Mouse (Mus musculus): ENCODE measurements around the gene Gm10642. TPM values are rescaled to one million over a fixed set of nuclear protein-coding genes. Genes with fewer than 3 reads are reported as not detected.
A peak's percentile ranks its signal among the peaks of the same experiment; 100 is the strongest.

The Gm10642 gene
- polyA plus RNA-seq, 1 experiment from 2014 or later = 0.48 TPM

- H3K27ac ChIP-seq (ENCODE audit: low read depth, low read length) = no peak overlapping the region
- 73% methylated on average over 2 of the region's 2 CpGs for WGBS
Observed at GRCm38 (mm10) chr9:70653875-70654274, 2.2 kb upstream of the Gm10642 start.

GRCm38 (mm10) chr9:70654496-70654895 is 1.6 kb upstream of the Gm10642 start:
- ATAC-seq (replicated peaks; ENCODE audit: low FRiP score) (no peak), DNase-seq (ENCODE audit: low spot score) (no peak)
- Histone ChIP-seq H3K27me3 (replicated peaks; ENCODE audit: control insufficient read depth, insufficient read depth, low read length) (no peaks in the 10 kb centered on the region), H3K4me2 (peak overlapping the region; percentile 94), H3K4me3 (ENCODE audit: low read depth, low read length) (peak overlapping the region; percentile 14; the same call in 1 of the 2 replicates), H3K4me1 (replicated peaks; ENCODE audit: control insufficient read depth, insufficient read depth, low read length) (peaks cover 8% of the 10 kb centered on the region), H3K9me3 (ENCODE audit: control insufficient read depth, low read length) (no peaks in the 10 kb centered on the region), H3K27ac (ENCODE audit: low read depth, low read length) (no peak overlapping the region), H3K36me3 (ENCODE audit: control insufficient read depth, insufficient read depth, low read length) (0 out of 2 replicates have a peak, but pooled peaks cover 3% of the 10 kb centered on the region), H3K9ac (ENCODE audit: low read depth, low read length) (no peak overlapping the region)
- 80% methylated on average over 4 of the region's 4 CpGs for WGBS

More at GRCm38 (mm10) chr9:70653875-70654274, 2.2 kb upstream of the Gm10642 start:
- no peaks in the 10 kb centered on the region for H3K27me3 ChIP-seq (replicated peaks; ENCODE audit: control insufficient read depth, insufficient read depth, low read length)
- 0 out of 2 replicates have a peak, but pooled peaks cover 3% of the 10 kb centered on the region for H3K36me3 ChIP-seq (ENCODE audit: control insufficient read depth, insufficient read depth, low read length)
- H3K9me3 ChIP-seq (ENCODE audit: control insufficient read depth, low read length) = no peaks in the 10 kb centered on the region
- H3K4me3 ChIP-seq (ENCODE audit: low read depth, low read length) = no peak overlapping the region
- H3K4me2 ChIP-seq = peak overlapping the region; percentile 94
- ATAC-seq (replicated peaks; ENCODE audit: low FRiP score) (no peak), DNase-seq (ENCODE audit: low spot score) (no peak)
- H3K9ac ChIP-seq (ENCODE audit: low read depth, low read length) = no peak overlapping the region
- H3K4me1 ChIP-seq (replicated peaks; ENCODE audit: control insufficient read depth, insufficient read depth, low read length) = peaks cover 8% of the 10 kb centered on the region

- Histone ChIP-seq H3K9ac (ENCODE audit: low read depth, low read length) (peak overlapping the region; percentile 91), H3K9me3 (ENCODE audit: control insufficient read depth, low read length) (no peaks in the 10 kb centered on the region), H3K4me3 (ENCODE audit: low read depth, low read length) (peak overlapping the region; percentile 86), H3K4me2 (peak overlapping the region; percentile 94), H3K27ac (ENCODE audit: low read depth, low read length) (no peak overlapping the region), H3K27me3 (replicated peaks; ENCODE audit: control insufficient read depth, insufficient read depth, low read length) (no peaks in the 10 kb centered on the region), H3K4me1 (replicated peaks; ENCODE audit: control insufficient read depth, insufficient read depth, low read length) (peaks cover 8% of the 10 kb centered on the region), H3K36me3 (ENCODE audit: control insufficient read depth, insufficient read depth, low read length) (no peaks in the 10 kb centered on the region)
- DNase-seq (ENCODE audit: low spot score) (no peak), ATAC-seq (replicated peaks; ENCODE audit: low FRiP score) (no peak)
- 40% methylated on average over 2 of the region's 2 CpGs for WGBS
Observed at GRCm38 (mm10) chr9:70655764-70656129, 304 bp upstream of the Gm10642 start.

GRCm38 (mm10) chr9:70657013-70657967 is 1.2 kb downstream of the Gm10642 start, which contains the start of gene Mindy2:
Gene Mindy2, minus strand, starts transcription at chr9:70657174.
- H3K9me3 ChIP-seq (ENCODE audit: control insufficient read depth, low read length) = no peaks in the 10 kb centered on the region
- ATAC-seq (replicated peaks; ENCODE audit: low FRiP score) (peak; percentile 98), DNase-seq (ENCODE audit: low spot score) (peak; percentile 97)
- peaks cover 8% of the 10 kb centered on the region for H3K4me1 ChIP-seq (replicated peaks; ENCODE audit: control insufficient read depth, insufficient read depth, low read length)
- H3K27me3 ChIP-seq (replicated peaks; ENCODE audit: control insufficient read depth, insufficient read depth, low read length) = no peaks in the 10 kb centered on the region
- peak within 1 kb of the TSS; percentile 91 for H3K27ac ChIP-seq (ENCODE audit: low read depth, low read length)
- 2% methylated on average over 67 of the region's 67 CpGs for WGBS
- H3K36me3 ChIP-seq (ENCODE audit: control insufficient read depth, insufficient read depth, low read length) = no peaks in the 10 kb centered on the region
- H3K4me2 ChIP-seq = peak within 1 kb of the TSS; percentile 94
- peak within 1 kb of the TSS; percentile 91 for H3K9ac ChIP-seq (ENCODE audit: low read depth, low read length)
- H3K4me3 ChIP-seq (ENCODE audit: low read depth, low read length) = peak within 1 kb of the TSS; percentile 86

GRCm38 (mm10) chr9:70658266-70658665 is 2.2 kb downstream of the Gm10642 start:
- Histone ChIP-seq H3K4me3 (ENCODE audit: low read depth, low read length) (peak overlapping the region; percentile 15; the same call in 1 of the 2 replicates), H3K9ac (ENCODE audit: low read depth, low read length) (no peak overlapping the region)

GRCm38 (mm10) chr9:70664847-70665246 is 8.8 kb downstream of the Gm10642 start:
- Histone ChIP-seq H3K9ac (ENCODE audit: low read depth, low read length) (no peak overlapping the region), H3K36me3 (ENCODE audit: control insufficient read depth, insufficient read depth, low read length) (no peaks in the 10 kb centered on the region), H3K4me1 (replicated peaks; ENCODE audit: control insufficient read depth, insufficient read depth, low read length) (peaks cover 6% of the 10 kb centered on the region), H3K9me3 (ENCODE audit: control insufficient read depth, low read length) (no peaks in the 10 kb centered on the region), H3K4me2 (no peak overlapping the region), H3K27me3 (replicated peaks; ENCODE audit: control insufficient read depth, insufficient read depth, low read length) (no peaks in the 10 kb centered on the region), H3K27ac (ENCODE audit: low read depth, low read length) (no peak overlapping the region), H3K4me3 (ENCODE audit: low read depth, low read length) (no peak overlapping the region)
- DNase-seq (ENCODE audit: low spot score) = no peak
- 77% methylated on average over 4 of the region's 4 CpGs for WGBS
- ATAC-seq (replicated peaks; ENCODE audit: low FRiP score) = no peak

More at GRCm38 (mm10) chr9:70658266-70658665, 2.2 kb downstream of the Gm10642 start:
- Histone ChIP-seq H3K36me3 (ENCODE audit: control insufficient read depth, insufficient read depth, low read length) (no peaks in the 10 kb centered on the region), H3K9me3 (ENCODE audit: control insufficient read depth, low read length) (no peaks in the 10 kb centered on the region), H3K27me3 (replicated peaks; ENCODE audit: control insufficient read depth, insufficient read depth, low read length) (no peaks in the 10 kb centered on the region), H3K4me1 (replicated peaks; ENCODE audit: control insufficient read depth, insufficient read depth, low read length) (peaks cover 8% of the 10 kb centered on the region), H3K4me2 (peak overlapping the region; percentile 94), H3K27ac (ENCODE audit: low read depth, low read length) (no peak overlapping the region; the same call in none of the 2 replicates)
- DNase-seq (ENCODE audit: low spot score) (no peak), ATAC-seq (replicated peaks; ENCODE audit: low FRiP score) (no peak)
- WGBS = 44% methylated on average over 2 of the region's 2 CpGs

- 70% methylated on average over 16 of the region's 16 CpGs for WGBS
- H3K9me3 ChIP-seq (ENCODE audit: control insufficient read depth, low read length) = no peaks in the 10 kb centered on the region
- DNase-seq (ENCODE audit: low spot score) (no peak), ATAC-seq (replicated peaks; ENCODE audit: low FRiP score) (no peak)
- H3K27ac ChIP-seq (ENCODE audit: low read depth, low read length) = no peak overlapping the region
- H3K9ac ChIP-seq (ENCODE audit: low read depth, low read length) = no peak overlapping the region
- H3K36me3 ChIP-seq (ENCODE audit: control insufficient read depth, insufficient read depth, low read length) = no peaks in the 10 kb centered on the region
- no peak overlapping the region for H3K4me2 ChIP-seq
- H3K4me3 ChIP-seq (ENCODE audit: low read depth, low read length) = no peak overlapping the region
- no peaks in the 10 kb centered on the region for H3K27me3 ChIP-seq (replicated peaks; ENCODE audit: control insufficient read depth, insufficient read depth, low read length)
- peaks cover 10% of the 10 kb centered on the region for H3K4me1 ChIP-seq (replicated peaks; ENCODE audit: control insufficient read depth, insufficient read depth, low read length)
Observed at GRCm38 (mm10) chr9:70665372-70666145, 9.5 kb downstream of the Gm10642 start.

- no peaks in the 10 kb centered on the region for H3K9me3 ChIP-seq (ENCODE audit: control insufficient read depth, low read length)
- H3K27me3 ChIP-seq (replicated peaks; ENCODE audit: control insufficient read depth, insufficient read depth, low read length) = no peaks in the 10 kb centered on the region
- DNase-seq (ENCODE audit: low spot score) = no peak
- no peak for ATAC-seq (replicated peaks; ENCODE audit: low FRiP score)
- no peak overlapping the region for H3K9ac ChIP-seq (ENCODE audit: low read depth, low read length)
- no peak overlapping the region for H3K4me3 ChIP-seq (ENCODE audit: low read depth, low read length)
- peaks cover 19% of the 10 kb centered on the region for H3K4me1 ChIP-seq (replicated peaks; ENCODE audit: control insufficient read depth, insufficient read depth, low read length)
- 63% methylated on average over 7 of the region's 7 CpGs for WGBS
- H3K4me2 ChIP-seq = no peak overlapping the region
- H3K27ac ChIP-seq (ENCODE audit: low read depth, low read length) = no peak overlapping the region
- H3K36me3 ChIP-seq (ENCODE audit: control insufficient read depth, insufficient read depth, low read length) = no peaks in the 10 kb centered on the region
Observed at GRCm38 (mm10) chr9:70666811-70667210, 10.8 kb downstream of the Gm10642 start.

All from liver, embryonic 11.5 days (tissue).